Mouse (Mus musculus): ENCODE measurements around the gene Otud5. TPM values are rescaled to one million over a fixed set of nuclear protein-coding genes. Genes with fewer than 3 reads are reported as not detected.
A peak's percentile ranks its signal among the peaks of the same experiment; 100 is the strongest.
"Not testable (repeated sequence)": the region's sequence is repeated elsewhere in the genome, so short reads cannot be mapped to it uniquely, and the experiment has no call there.

The Otud5 gene
- total RNA-seq (2021), result 10 to 100 TPM; 36.5 to 37.6 TPM
- long read RNA-seq, experiment 1, full-length matches to known transcripts, result 26 of 63 reads
- long read RNA-seq, experiment 1, partial matches to known transcripts, result 24 of 63 reads
- long read RNA-seq, experiment 1, other reads (novel, unspliced or antisense), result 13 of 63 reads
- long read RNA-seq, experiment 2, full-length matches to known transcripts, result 30 of 69 reads
- long read RNA-seq, experiment 2, partial matches to known transcripts, result 19 of 69 reads
- long read RNA-seq, experiment 2, other reads (novel, unspliced or antisense), result 20 of 69 reads

DNA sequence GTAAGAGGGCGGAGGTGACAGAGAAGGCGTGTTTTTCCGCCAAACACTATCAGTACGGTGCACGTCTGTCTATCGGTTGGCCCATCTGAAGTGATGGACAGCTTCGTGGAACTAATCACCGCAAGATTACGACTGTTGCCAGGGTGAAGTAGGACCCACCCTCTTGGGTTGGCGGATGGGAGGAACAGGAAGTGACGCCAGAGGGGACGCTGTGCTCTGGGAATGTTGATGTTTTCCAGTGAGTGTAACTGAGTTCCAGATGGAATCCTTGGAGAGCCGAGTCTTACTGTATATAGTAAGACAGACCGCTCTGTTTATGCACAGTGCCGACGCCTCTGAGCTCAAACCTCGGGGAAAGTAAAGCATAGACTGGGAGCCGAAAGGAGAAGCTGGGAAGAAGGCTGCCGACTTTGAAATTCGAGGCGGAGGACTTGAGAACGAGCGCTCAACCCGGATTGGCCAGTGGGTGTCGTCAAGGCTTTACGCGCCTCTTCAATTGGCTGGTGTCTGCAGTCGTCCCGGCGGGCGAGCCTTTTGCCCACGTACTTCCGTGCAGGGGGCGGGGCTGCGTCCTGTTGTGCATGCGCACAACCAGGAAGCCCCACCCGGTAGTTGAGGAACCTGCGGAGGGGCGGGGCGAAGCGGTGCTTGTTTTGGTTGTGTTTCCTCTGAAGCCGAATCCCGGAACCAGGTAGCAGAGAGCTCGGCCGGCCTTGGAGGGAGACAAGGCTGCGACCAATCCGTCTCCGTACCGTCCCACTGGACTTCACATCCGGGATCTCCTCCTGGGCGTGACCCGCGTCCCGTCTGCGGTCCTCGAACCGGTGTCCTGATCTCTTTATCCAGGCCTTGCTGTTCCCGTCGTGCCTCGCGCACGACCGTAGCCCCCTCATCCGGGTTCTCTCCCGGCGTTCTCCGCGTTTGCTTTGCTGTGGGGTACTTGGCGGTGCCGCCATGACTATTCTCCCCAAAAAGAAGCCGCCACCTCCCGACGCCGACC lies at the start of gene Otud5:
Gene Otud5 (plus strand): TSS at position 202 of the 1,000 bp plus-strand sequence.
- peak; percentile 80 to 90 for DNase-seq (ENCODE audit: low spot score in 2 of 2)

- DNase-seq (ENCODE audit: low spot score in 2 of 2), result no peak
Observed at GRCm38 (mm10) chrX:7793361-7793760, 47.8 kb upstream of the Otud5 start.

DNA sequence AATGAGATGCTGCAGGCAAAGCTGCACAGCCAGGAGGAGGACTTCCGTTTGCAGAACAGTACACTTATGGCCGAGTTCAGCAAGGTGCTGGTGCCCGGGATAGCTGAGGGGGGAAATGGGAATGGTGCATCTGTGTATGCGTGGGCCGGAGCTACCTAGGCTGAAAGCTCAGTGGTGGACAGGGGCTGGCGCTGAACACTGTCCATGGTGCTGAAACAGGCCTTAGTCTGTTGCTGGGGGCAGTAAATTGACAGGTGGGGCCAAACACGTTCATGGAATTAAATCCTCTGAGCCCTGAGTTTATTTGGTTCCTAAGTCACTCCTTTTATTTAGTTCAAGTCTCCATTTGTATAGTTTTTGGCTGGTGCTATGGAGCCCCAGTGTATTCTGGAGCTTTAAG lies 46.1 kb upstream of the Otud5 start:
- DNase-seq (ENCODE audit: low spot score in 2 of 2), result peak in 1 of 2 experiments; percentile 23

GRCm38 (mm10) chrX:7797327-7797726 lies 43.8 kb upstream of the Otud5 start:
- DNase-seq (ENCODE audit: low spot score in 2 of 2), result no peak

- not testable (repeated sequence) for DNase-seq (ENCODE audit: low spot score in 2 of 2)
Observed at GRCm38 (mm10) chrX:7802157-7802556, 39.0 kb upstream of the Otud5 start.

DNA sequence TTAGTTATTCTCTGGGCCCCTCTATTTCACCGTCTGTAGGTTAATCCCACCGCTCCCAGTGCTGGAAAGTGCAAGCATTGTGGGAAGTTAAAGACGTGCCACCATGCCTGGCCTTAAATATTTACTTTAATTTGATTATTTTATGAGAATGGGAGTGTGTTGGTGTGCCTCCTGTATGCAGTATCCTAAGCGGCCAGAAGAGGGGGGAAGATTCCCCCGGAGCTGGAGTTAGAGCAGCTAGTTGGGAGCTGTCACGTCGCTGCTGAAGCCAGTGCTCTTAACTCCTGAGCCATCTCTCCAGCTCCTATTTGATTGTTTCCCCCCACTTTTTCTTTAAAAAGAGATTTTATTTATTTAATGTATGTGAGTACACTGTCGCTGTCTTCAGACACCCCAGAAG lies 26.1 kb upstream of the Otud5 start:
- DNase-seq (ENCODE audit: low spot score in 2 of 2), result peak in 1 of 2 experiments; percentile 12

GRCm38 (mm10) chrX:7821865-7822779 lies 19.0 kb upstream of the Otud5 start, which contains the start of gene Kcnd1:
Kcnd1 (plus strand) TSS chrX:7822289.
- DNase-seq (ENCODE audit: low spot score in 2 of 2), result peak in 1 of 2 experiments; percentile 19

- no peak for DNase-seq (ENCODE audit: low spot score in 2 of 2)
Observed at GRCm38 (mm10) chrX:7837146-7837545, 4.0 kb upstream of the Otud5 start.

DNA sequence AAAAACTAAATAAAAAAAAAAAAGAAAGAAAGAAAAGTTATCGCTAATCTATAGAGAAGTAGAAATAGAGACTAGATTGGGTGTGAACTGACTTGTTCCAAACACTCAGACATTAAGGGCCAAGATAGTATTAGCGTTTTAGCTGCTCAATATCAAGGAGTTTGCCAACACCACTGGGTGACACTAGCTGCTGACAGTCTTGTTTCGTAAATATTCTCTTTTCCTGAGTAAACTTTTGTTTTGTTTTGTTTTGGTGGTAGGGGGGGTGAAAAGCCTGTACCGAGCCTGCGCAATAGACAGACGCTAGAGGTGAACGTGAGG lies 362 bp upstream of the Otud5 start:
- DNase-seq (ENCODE audit: low spot score in 2 of 2), result no peak

DNA sequence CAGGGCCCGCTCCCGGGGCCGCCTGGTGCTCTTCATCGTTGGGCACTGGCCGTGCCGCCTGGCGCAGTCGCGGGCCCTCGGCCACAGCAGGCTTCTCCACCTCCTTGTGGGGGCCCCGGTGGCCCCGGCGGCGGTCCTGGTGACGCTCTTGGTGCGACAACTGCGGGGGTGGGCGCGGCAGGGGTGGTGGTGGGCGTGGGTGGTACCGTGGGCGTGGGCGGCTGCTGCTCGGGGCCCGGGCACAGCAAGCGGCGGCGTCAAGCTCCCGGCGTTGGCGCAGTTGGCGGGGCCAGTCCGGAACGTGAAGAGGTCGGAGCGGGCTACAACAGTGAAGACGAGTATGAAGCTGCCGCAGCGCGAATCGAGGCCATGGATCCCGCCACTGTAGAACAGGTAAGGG lies 1.2 kb downstream of the Otud5 start:
- no peak for DNase-seq (ENCODE audit: low spot score in 2 of 2)

GRCm38 (mm10) chrX:7847845-7848244 lies 6.7 kb downstream of the Otud5 start:
- DNase-seq (ENCODE audit: low spot score in 2 of 2), result no peak

DNA sequence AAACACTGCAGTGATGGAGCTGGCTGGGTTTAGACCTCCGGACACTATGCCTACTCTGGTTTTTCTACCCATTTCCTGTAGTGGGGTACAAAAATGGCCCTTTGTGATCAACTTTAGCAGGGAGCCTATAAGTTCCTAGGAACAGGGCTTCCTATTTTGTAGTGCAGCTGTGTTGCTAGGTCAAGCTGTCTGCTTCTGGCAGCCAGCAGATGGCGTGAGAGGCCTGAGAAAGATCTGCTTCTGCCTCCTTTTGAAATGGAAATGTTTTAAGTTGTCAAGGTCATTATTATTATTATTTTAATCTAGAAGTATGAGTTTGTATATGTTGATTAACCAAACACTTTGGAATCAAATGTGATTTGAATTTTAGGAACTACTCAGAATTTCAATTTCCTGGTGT lies 13.4 kb downstream of the Otud5 start:
- DNase-seq (ENCODE audit: low spot score in 2 of 2), result peak in 1 of 2 experiments; percentile 9

DNA sequence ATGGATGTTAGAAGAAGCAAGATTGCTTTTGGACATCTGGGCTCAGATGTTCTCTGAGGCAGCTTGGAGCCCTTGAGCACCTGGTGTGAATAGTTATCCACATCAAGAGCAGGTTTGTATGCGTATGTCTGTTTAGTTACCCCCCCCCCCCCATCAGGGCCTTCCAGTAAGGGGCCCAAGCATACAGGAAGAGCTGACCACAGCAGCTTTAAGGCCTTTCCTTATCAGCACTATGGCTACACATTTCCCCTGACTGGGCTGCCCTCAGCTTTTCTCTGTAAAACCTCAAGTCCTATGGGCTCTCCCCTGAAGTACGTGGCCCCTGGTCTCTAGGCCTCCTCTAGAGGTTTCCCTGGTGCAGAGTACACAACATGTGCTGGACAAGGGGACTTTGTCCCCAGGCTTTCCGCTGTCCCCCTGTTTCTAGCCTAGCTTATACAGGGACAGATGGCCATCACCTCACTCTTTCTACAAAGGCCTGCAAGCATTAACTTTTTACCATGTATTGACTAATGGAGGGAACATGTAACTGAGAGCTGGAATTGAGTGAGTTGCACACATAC lies 18.1 kb downstream of the Otud5 start:
- no peak for DNase-seq (ENCODE audit: low spot score in 2 of 2)

DNA sequence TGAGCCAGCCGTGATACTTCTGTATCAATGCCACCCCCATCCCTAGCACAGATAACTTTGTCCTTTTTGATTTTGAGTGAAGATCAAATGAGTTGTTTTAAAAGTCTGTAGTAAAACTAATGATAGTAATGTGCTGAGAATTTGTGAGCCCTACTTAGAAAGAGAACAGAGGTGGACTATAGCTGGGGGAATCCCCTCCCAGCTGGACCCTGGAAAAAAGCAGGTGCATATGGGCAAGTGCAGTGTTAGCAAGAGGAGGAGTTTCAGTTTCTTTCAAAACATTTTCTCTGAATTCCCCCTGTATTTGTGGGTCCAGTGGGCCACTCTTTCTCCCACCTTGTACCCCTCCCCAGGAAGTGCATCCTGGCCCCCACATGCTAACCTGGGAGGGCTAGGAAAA lies 22.0 kb downstream of the Otud5 start:
- no peak for DNase-seq (ENCODE audit: low spot score in 2 of 2)

GRCm38 (mm10) chrX:7864551-7864950 lies 23.4 kb downstream of the Otud5 start:
- no peak for DNase-seq (ENCODE audit: low spot score in 2 of 2)

- no peak for DNase-seq (ENCODE audit: low spot score in 2 of 2)
Observed at GRCm38 (mm10) chrX:7865343-7865742, 24.2 kb downstream of the Otud5 start.

GRCm38 (mm10) chrX:7865786-7866185 lies 24.6 kb downstream of the Otud5 start:
- no peak for DNase-seq (ENCODE audit: low spot score in 2 of 2)

DNA sequence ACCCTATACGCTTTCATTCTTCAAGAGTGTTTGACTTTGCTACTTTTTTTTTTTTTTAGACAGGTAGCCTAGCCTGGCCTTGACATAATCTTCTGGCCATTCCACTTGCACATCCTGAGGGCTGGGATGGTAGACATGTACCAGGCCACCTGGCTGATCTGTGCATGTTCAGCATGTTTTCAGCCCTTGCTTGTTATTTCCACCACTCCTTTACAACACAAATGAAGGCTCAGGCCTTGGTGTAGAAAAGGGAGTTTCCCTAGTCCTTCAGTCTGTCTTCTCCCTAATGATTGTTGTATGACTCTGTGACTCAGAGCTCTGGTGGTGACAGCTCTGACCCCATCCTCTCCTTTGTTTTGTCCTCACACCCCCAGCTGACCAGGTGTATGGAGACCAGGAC lies 26.0 kb downstream of the Otud5 start:
- DNase-seq (ENCODE audit: low spot score in 2 of 2), result no peak

DNA sequence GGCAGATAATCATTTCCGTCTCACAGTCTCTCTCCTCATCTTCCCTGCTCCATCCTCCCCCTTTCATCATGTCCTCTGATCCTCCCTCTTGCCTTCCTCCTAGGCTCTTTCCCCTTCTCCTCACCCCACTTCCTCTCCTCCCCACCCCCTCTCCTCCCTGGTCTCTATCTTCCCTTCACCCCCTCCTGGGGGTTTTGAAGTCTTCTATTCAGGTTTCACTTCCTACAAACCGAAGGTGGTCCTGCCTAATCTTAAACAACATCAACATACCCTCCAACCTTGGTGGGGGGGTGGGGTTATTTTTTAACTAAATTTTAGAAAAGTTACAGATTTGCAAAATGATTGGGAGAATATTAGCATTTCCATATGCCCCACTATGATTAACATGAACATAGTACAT lies 27.3 kb downstream of the Otud5 start:
- no peak for DNase-seq (ENCODE audit: low spot score in 2 of 2)

GRCm38 (mm10) chrX:7869826-7870225 lies 28.7 kb downstream of the Otud5 start:
- no peak for DNase-seq (ENCODE audit: low spot score in 2 of 2)

DNA sequence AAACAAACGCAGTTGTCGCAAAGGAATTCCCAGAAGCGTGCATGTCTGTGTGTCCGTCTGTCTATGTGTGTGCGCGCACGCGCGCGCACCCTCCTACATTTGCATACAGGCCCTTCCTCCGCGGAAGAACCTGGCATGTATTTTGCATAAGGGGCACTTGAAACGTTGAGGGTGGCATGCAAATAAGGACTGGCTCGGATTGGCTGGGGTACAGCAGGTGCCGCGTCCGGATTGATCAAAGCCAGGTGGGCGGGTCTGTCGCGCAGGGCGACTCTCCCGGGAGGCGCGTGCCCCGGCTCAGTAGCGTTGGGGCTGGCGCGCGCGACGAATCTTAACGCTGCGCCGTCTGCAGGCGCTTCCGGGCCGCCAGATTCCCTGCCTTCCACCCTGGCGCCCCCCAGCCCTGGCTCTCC lies 36.8 kb downstream of the Otud5 start, which contains the start of gene Pim2:
Gene Pim2 (plus strand): TSS at position 256 of the 413 bp plus-strand sequence.
- DNase-seq (ENCODE audit: low spot score in 2 of 2), result peak in 1 of 2 experiments; percentile 43

Measured in gastrocnemius, postnatal 4 days (tissue).